Mouse (Mus musculus) T-cell, adult 66 days (primary cell): ENCODE measurements around the gene Lgsn. TPM values are rescaled to one million over a fixed set of nuclear protein-coding genes. Genes with fewer than 3 reads are reported as not detected.

ENCODE experiments used
- total RNA-seq, 2 experiments: library from RNA; stranded (reverse); gene quantifications; 3 replicates in 1 of 2; 4 replicates in 1 of 2; pipeline ENCODE4 v1.2.4; 2023

Lgsn gene
- total RNA-seq, result not detected

GRCm38 (mm10) chr1:31176101-31176500, at the start of gene Lgsn:
TSS of gene Lgsn (plus strand) at chr1:31176401.

GRCm38 (mm10) chr1:31222564-31222963, 46.4 kb downstream of the Lgsn start, which contains the start of the genes 4931428L18Rik and Pih1d3:
TSS of gene 4931428L18Rik (minus strand) at chr1:31222684.
TSS of gene Pih1d3 (plus strand) at chr1:31222838.

Other genes starting within 250 kb of the Lgsn start
- not detected for gene AC153137.1, start 198.4 kb upstream of the Lgsn start, total RNA-seq
- gene 4931428L18Rik, start 46.3 kb downstream of the Lgsn start, total RNA-seq, result not detected
- not detected for gene Pih1d3, start 46.4 kb downstream of the Lgsn start, total RNA-seq